Mouse (Mus musculus): ENCODE results near the gene Ablim1.

Gene Ablim1

DNA sequence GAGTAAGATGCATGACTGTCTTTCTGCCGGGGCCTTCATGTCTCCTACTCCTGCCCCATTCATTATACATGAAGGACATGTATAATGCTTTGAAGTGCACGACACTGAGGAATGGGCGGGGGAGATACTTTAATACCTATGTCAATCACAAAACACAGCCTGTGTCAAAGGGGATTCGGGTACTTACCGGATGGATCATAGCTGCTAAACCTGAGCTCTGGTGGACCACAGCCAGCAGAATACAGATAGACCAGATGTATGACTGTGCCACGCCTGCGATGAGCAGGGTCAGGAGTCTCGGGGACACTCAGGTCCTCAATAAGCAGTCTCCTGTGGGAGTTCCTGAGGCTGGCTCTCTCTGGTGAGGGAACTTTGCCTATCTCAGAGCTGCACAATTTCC is 99.2 kb downstream of the Ablim1 start:
- no peak for DNase-seq

DNA sequence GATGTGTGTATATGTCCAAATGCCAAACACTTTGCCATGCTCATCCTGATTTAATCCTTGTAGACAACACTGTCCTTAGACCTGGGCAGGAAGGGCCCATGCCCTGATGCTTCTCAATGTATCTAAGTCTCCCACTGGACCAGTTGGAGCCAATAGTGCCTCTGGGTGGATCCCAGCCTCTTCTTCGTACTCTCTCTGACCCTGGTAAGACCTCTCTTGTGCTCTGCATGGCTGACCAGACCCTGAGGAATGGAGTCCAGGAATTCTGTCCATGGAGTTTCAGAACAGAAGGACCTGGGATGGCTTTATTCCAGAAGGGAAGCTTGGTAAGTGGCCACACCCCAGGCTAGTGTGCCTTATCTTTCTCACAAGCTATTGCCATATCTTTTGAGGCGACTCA is 102.3 kb downstream of the Ablim1 start:
- peak; percentile 69 for DNase-seq

DNA sequence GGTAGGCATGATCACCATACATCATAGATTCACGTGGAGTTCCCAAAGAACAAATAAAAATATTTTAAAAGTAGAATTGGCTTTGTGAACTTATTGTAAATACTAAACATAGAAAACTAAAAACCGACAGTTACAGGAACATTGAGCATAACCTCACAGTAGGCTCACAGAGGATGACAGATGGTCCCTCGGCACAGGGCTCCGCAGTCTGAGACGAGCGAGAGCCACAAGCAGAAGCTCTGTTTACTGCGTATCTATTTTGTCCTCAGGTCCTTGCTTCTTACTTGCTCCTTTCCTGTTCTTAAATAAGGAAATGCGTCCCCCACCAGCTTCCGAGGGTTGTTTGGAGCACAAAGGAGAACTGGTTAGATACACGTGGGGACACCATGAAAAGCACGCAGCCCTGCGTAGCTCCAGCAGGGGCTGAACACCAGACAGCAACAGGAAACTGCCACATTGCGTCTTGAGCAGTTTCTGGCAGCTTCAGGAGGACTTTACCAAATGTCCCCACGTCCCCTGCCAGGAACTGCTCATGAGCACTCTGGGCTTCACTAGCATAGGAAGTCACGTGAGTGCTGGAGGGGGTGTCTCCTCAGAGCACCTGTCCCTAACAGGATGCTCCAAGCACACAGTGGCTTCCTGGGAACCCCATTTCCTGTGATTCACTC is 103.1 kb downstream of the Ablim1 start:
- DNase-seq = peak; percentile 99

DNA sequence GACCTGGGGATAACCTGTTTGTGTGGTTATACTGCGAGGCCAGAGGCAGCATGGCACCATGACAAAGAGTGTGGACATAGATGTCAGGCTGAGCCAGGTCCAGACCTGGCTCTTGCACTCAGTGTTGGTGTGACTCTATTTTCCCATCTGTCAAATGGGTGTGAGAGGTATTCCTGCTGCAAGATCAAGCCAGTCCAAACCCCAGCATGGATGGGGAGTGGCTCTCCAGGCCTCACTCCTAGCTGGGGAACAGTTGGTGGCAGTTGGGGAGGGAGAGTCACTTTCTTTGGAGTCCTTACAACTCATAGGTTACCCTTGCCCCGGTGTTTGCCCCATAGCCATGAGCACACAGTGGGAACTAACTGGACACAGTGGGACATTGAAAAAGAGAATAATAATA is 103.8 kb downstream of the Ablim1 start:
- DNase-seq = peak; percentile 69

DNA sequence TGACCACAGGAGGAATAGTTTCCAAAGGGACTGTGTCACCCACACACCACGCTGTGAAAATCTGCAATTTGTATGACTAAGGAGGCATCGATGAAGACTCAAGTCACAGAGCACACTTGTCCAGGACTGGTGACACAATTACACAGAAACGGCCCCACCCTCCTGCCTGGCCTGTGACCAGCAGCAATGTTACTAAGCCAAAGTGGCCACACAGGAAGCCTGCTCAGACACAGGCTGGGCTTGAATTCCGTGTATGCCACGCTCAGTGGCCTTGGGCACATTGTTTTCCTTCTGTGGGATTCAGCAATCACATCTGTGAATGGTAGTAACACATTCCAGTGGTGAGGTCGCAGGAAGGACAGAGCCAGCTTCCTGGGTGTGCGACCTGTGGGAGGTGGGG is 110.6 kb downstream of the Ablim1 start:
- no peak for DNase-seq

DNA sequence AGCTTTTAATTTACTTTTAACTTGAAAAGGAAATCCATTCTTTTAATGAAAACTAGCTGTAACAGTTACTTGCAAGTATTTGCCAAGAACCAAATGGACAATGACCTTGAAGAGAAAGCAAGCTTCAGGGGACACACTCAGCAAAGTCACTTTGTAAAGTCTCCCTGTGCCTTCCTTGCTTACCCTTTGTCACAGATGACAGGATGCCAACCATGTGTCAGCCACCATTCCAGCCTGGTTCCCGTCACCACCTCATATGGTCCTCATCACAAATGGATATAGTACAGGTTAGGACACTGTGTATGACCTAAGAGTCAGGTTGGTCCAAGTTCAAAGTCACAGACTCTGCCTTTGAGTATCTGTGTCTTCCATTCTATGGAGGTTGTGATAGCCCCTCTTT is 112.2 kb downstream of the Ablim1 start:
- no peak for DNase-seq

DNA sequence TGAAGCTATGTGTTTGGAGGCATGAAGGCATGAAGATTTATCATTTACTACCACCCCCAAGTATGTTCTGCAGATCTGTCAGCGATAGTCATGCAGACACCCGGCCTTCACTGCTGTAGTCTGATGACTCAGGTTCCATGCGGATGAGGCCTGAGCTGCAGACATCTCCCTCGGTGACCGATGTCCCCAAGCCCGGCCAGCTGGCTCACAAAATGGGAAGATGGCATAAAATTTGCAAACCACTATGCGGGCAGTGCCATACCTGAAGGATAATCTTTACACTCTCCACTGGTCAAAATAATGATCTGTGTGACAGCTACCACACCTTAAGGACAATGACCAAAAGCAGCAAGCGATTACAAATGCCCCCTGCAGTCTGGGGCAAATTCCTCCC is 113.6 kb downstream of the Ablim1 start:
- peak; percentile 66 for DNase-seq

DNA sequence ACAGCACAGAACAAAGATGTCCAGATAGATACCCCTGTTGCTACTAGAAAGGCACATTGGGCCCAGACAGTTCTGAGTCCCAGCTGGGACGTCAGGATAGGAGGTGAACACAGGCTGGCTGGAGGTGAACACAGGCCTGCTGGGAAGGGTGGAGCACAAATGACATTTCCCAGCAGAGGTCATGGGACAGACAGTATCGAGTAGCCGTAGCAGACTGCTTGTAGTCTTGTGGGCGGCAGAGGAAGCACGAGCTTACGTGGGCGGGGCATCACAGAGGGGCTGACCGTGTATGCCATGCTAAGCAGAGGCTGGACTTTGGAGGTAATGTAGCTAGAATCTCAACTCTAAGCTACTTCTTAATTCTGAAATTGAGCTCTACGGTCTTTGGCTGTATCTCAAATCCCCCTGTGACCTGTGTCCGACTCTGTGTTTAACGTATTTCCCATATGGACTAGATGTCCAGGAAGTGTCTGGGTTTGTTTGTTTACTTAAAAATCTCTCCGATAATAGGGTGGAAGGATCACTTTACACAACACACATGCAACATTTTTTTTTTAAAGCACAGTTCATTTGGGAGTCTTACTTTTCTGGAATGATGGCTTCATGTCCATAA is 114.1 kb downstream of the Ablim1 start:
- DNase-seq = peak; percentile 32

DNA sequence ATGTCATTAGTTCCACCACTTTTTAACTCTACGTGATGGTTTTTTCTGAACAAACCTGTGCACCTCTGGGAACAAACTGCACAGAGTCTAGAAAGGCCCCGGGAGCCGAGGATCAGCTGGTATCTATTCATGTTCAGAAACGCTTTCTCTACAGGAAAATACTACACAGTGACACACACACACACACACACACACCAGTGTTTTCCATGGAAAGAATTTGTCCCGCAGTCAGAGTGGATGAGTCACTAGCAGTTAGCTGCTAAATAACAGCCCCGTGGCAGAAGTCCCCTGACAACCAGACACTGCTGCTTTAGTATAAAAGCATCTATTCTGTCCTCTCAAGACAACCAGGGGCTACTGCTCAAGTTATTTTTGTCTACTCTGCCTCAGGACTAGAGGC is 115.4 kb downstream of the Ablim1 start:
- DNase-seq = no peak

DNA sequence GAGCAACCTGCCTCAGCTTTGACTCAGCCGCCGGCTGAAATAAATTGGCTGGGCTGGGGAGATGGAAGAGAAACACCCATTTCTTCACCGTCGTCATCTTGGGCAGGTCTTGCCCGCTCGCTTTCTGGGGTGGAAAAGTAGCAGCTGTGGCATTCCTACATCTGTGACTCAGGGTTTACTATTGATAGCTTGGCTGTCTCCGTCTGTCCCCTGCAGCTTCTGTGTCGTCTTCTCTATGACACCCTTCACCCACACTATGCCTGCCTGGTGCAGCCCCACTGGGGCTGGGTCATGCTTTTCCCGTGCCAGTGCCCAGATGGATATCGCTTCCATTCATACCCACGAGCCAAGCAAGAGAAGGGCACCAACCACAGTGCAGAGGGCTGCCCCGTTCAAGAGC is 116.2 kb downstream of the Ablim1 start:
- peak; percentile 69 for DNase-seq

DNA sequence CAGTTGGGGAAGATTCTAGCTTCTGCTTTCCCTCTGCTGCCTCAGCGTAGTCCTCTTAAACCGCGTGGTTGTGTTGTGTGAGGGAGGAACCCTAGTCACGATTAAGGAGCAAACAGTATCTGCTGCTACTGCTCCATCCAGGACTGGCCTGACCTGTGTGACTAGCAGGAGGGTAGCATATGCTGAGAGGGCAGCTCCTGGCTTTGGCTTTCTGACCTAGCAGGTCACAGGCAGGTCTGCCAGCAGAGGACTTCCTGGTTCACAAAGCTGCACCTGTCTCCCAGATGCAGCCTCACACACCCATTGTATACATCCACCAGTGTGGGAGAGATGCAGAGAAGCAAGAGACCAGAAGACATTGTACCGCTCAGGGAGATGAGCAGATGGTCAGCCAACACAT is 116.7 kb downstream of the Ablim1 start:
- peak; percentile 68 for DNase-seq

DNA sequence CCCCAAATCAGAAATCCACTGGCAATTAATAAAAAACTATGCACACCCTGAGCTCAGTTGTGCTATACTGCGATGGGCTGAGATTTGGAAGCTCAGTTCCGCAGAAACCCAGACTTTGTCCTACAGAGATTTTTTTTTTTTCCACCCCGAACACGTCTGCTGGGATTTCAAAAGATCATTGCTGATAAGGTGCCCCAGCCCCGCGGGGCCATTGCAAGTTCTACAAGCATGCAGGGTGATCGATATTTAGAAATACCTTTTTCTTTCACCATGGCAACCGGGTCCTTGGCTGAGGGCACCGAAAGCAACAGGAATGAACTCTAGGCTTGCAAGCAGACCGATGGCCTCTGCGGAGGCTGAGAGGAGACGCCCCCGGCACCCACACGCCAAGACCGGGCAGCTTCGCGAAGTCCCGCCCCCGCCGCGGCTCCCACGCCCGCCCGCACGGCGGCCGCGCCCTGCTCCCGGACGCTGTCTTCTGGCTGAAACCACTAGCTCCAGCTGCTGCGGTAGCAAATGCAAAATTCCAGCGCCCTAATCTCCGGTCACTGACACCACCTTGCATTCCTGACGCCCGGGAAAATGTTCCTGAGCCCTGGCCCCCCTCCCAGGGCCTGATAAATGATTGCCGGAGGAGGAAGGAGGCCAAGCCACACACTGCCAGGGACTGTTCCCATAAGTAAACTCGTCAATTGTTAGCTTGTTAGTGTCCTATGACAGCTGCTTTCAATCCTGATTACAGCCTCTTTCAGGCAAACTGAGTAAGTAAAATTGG is 117.5 kb downstream of the Ablim1 start:
- peak; percentile 80 for DNase-seq

DNA sequence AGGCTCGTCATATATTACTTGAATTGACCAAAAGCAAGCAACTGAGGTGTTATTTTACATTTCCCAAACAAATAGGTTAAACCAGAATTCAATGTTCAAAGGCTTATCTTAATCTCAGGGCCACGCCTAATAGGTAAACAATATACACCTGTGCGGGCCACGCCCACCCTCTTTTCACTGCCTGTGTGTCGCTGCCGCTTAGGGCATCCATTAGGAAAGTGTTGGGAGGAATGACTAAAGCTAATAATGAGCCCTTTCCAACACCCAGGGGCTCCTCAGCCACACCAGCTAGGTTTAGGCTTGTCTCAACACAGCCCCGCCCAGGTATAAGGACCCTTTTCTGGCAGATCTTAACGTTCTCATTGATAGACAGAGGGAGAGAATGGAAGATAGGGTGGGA is 118.1 kb downstream of the Ablim1 start:
- DNase-seq = no peak

DNA sequence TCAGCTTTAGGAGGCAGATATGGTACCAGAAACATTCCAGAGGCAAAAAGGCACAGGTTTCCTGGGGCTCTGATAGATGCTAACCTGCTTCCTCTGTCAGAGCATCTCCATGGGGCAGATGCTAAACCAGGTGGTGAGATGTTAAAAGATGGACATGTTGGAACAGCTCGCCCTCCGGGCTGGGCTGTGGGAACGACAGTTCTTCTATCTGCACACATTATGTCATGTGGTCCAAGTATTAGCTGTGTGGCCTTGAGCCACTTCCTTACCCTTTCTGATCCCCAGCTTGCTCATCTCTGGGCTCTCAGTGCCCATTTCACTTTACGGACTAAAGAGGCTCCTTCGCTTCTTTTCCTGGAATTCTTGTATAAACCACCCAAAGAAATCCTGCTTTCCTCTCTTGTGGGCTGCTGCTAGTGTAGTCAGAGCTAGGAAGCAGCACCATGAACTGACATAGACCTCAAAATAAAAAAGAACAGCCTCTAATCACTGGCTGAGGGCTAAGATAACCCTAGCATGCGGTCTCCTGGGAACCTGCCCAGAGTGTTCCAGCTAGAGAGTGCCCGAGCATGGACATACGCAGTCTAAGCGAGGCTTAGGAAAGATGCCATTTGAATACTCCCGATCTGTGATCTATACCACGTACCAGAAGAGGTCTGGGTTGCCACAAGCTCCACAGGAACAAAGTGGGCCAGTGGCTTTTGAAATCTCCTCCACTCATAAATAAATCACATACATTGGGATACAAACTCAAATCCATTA is 119.4 kb downstream of the Ablim1 start:
- peak; percentile 61 for DNase-seq

DNA sequence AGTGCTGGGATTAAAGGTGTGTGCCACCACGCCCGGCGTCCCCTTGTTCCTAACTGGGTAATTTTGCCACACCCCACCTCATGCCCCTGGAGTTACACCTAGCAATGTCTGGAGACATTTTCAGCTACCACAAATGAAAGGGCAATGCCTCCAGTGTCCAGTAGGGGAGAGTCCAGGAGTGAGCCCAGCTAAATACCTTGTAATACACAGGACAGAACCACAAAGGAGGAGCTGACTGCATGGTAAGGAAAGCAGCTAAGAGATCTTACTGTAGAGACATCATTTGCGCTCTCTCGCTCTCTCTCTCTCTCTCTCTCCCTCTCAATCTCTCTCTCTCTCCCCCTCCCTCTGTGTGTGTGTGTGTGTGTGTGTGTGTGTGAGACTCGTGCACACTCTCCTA is 120.8 kb downstream of the Ablim1 start:
- peak; percentile 76 for DNase-seq

DNA sequence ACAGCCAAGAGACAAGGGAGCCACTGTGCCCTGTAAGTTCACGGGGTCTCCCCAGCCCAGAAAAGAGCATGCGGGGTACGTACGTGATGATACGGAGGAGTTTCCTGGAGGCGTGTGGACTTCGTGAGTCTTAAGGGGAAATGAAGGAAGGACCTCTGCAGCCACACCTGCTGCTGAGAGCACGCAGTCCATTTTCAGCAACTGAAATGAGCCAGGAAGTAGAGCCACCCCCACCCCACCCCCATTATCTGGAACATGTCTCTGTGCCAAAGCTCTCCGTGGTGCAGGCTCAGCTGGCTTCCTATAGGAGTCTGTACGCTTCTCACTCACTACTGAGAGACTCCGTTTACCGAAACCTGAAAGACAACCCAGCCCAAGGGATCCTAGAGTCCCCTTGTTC is 121.3 kb downstream of the Ablim1 start:
- no peak for DNase-seq

DNA sequence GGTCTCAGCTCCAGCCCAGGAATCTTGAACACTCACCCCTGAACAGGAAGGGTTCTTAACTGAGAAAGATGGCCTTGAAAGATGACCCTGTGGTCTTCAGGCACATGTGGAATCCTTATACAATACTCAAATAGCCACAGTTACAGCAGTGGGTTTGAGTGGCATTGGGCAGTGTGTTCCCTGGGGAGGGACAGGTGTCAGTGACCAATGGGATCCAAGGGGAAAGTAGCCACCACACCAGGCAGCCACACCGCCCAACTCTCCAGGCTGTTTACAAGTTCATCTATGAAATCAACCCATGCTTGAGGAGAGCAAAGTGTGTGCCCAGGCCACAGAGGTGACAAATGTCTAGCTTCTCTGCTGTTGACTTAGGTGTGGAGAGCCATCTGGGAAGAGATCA is 123.6 kb downstream of the Ablim1 start:
- no peak for DNase-seq

DNA sequence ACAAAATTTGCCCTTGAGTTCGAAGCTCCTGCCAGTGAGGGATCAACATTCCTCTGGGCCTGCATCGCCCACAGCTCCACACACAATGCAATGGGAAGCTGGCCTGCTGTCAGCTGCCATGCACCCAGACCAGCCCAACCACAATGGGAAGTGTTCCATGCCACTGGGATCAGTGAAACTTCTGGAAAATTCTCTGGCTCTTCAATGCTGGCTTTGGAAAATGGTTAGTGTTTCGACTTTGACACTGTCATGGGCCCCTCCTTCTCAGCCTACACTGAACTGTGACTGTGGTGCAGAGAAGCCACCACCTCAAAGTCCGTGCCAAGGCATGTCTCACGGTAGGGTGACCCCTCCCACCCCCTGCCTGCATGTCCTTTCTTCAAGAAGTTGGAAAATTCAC is 125.3 kb downstream of the Ablim1 start:
- no peak for DNase-seq

DNA sequence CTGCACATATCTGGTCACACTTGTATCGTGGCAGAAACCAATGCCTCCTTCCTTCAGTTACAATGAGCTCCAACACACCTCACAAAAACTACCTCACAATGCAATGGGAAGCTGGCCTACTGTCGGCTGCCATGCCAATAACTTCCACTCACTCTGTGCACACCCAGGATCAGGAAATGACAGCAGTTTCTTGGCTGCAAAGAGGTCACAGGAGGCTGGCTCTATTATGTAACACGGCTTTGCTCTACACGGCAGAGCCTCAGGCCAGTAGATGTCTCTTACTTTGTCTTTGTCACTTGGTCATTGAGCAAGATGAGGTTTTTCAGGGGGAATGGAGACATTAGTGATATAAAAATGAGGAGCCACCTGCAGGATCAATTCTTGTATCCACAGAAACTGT is 126.2 kb downstream of the Ablim1 start:
- peak; percentile 65 for DNase-seq

DNA sequence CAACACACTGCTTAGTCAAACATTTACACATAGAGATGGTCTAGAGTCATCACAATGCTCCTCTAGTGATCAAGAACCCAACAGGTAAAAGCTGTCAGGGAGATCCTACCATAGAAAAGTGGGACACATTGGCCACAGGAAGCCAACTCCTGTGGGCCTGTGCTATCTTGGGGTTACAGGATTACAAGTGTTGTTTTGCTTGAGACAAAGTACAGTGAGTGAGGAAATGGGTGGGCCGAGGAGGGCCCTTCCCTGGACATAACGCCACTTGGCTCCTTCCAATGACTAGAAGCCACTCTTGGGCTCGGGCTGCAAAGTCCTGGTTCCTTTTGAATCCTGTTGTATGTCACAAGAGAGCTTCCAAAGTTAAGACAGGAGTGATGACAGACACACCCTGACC is 129.7 kb downstream of the Ablim1 start:
- no peak for DNase-seq

DNA sequence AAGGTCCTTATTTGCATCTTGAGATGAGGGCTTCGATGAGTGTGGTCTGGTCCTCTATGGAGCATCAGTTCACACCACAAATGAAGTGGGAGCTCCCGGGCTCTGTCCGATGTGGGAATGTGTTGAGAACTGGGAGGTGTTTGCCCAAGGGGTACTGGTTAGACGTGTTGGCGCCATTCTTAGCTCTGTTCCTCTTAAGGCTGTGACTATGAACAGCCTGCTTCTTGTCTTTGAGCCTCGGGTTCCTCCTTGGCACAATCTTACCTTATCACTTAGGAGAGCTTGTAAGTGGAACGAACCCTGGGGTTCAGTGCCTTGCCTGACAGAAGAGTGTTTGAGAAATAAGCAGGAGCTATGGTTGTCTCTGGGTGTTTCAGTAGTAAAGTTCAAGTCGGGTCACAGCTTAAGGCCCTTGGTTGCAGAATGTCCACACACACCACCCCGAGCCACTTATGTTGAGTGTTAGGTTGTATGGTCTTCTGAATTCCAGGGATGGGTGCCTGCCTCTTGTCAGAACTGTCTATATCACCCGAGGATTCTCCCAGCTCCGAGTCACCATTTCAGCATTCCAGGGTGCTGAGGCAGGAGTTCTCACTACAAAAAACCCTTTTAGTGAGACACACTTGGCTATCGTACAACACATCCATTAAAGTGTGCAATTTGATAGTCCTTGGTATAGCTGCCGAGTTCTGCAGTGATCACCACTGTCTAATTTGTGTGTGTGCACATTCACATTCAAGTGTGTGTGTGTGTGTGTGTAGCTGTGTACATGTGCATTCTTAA is 131.6 kb downstream of the Ablim1 start:
- DNase-seq = no peak

DNA sequence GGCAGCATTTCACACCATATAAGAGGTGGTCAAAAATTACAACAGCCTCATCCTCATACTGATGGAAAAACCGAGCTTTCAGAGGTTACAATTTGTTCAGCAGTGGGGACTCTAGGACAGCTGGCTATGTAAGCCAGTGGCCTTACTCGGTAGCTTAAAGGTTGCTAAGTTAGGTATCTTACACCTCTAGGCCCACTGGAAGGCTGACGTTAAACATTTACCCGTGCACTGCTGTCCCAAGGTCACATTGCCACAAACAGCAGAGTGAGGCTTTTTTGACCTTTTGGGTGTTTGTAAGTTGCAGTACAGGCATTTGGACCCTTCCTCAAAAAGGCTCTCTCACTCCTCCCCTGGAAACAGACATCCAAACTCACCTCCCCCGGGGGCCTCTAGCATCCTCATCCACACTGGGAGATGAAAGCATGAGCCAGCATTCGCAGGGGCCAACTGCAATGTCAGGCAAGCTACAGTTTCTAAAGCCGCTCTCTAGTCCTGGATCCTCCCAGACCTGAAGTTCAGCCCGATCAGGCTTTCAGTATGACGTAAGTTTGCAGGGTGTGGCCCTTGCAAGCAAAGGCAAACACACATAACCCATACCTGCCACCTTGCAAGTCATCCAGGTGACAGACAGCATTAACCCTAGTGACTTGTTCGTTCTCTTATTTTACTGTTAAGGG is 132.7 kb downstream of the Ablim1 start:
- no peak for DNase-seq

Measured in cerebellum, adult 11-12 months (tissue).